Mouse (Mus musculus) adrenal gland, postnatal 36 days (tissue): ENCODE data around the gene Gpr157. TPM values are rescaled to one million over a fixed set of nuclear protein-coding genes. Genes with fewer than 3 reads are reported as not detected.

Source experiments
- DNase-seq, 2 experiments: peaks; one replicate each; pipeline ENCODE4 v3.0.0; 2021; ENCODE audit warnings: mixed read lengths in 1 of 2
- total RNA-seq, 2 experiments: library from RNA; stranded (reverse); gene quantifications; 2 replicates each; pipeline ENCODE4 v1.2.3; 2021

Gpr157 gene
- total RNA-seq, 2 experiments from 2014 or later: 0.99 to 1.9 TPM

- no peak for DNase-seq
These were observed 22.5 kb downstream of the Gpr157 start for GRCm38 (mm10) chr4:150109636-150110035.

- no peak for DNase-seq
These were observed 23.2 kb downstream of the Gpr157 start for GRCm38 (mm10) chr4:150110373-150110772.

DNA sequence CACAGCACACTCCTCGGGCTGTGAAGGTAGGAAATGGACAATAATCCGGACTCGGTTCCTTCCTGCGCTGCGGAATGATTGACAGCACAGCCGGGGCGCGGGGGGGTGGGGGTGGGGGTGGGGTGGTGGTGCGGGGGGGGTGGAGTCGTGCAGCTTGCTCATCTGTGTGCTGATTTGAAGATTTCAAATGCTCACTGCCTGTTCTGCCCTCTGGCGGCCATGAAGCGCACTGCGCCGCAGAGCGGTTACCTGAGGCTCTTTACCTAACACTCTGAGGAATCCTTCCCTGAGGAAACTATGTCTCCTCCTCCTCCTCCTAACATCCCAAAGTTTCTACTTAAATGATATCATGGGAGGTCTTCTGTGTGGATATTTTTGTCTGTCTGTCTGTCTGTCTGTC, 25.7 kb downstream of the Gpr157 start:
- peak; percentile 52 to 74 for DNase-seq

- DNase-seq: no peak
These were observed 27.4 kb downstream of the Gpr157 start for GRCm38 (mm10) chr4:150114505-150115061.

DNA sequence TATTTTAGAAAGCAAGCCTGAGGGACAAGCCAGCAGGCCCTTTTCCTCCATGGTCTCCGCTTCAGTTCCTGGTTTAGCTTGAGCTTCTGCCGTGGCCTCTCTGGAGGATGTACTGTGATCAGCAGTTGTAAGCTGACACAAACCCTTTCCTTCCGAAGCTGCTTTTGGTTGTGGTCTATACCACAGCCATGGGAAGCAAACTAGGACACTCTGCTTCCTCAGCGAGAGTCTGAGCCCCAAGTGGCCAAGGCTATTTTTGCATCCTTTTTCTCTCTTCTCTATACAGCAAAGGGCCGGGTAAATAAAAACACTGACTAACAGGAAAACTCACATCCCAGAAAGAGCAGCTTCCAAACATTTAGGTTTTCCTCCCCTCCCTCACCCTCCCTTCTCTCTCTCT, 30.1 kb downstream of the Gpr157 start:
- DNase-seq: no peak

- no peak for DNase-seq
These were observed 31.0 kb downstream of the Gpr157 start for GRCm38 (mm10) chr4:150118163-150118562.

DNA sequence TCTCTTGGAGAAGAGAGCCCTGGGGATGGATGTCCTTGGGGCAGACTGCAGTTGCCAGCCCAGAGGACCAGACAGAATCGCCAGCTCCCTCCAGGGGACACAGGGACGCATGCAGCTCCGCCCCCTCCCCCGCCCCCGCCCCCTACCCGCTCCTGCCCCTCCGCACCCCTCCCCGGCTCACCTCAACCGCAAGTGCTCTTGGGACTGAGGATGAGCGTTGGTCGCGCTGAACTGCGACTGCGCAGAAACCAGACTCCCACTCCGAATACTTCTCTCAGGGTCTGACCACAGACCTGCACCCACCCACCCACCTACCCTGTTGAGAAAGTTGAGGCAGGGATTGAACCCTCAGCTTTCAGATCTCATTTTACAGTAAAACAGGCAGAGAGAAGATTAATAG, 31.9 kb downstream of the Gpr157 start, which contains the start of gene Slc2a5:
Slc2a5 (plus strand) TSS at position 229 of the 400 bp plus-strand sequence.
- DNase-seq: no peak

DNA sequence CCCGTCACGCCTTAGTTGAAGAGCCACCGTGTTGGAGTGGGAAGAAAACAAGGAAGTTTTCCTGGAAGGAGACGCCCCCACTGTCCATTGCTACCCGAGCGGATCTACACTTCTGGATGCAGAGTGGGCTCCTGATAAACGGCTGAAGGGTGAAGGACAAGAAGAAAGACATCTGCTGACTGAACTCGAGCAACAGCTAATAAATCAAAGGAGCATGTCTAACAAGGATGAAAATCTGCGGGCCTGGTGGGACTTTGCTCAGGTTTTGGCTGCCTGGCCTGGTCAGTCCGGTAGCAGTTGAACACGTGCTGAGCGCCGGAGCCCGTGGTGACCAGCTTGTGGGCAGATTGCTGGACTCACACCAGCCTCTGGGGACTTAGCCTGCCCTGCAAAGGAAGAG, 32.5 kb downstream of the Gpr157 start:
- DNase-seq: peak; percentile 19 to 45

- DNase-seq: no peak
These were observed 33.1 kb downstream of the Gpr157 start for GRCm38 (mm10) chr4:150120173-150120833.

- no peak for DNase-seq
These were observed 34.3 kb downstream of the Gpr157 start for GRCm38 (mm10) chr4:150121430-150121829.

GRCm38 (mm10) chr4:150122476-150122875, 35.3 kb downstream of the Gpr157 start:
- no peak for DNase-seq

DNA sequence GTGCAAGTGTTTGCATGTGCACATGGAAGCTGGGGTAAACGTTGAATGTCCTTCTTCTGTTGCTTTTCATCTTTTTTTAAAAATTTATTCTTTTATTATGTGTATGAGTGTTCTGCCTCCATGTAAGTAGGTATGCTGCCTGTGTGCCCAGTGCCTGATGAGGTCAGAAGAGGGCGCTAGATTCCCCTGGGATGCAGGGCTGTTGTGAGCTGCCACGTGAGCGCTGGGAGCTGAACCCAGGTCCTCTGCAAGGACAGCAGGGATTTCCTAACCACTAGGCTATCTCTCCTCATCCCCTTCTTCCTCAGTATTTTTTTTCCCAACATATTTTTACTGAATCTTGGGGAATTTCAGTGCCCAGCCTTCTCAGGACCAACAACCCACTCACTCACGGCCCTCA, 39.2 kb downstream of the Gpr157 start:
- DNase-seq: no peak

DNA sequence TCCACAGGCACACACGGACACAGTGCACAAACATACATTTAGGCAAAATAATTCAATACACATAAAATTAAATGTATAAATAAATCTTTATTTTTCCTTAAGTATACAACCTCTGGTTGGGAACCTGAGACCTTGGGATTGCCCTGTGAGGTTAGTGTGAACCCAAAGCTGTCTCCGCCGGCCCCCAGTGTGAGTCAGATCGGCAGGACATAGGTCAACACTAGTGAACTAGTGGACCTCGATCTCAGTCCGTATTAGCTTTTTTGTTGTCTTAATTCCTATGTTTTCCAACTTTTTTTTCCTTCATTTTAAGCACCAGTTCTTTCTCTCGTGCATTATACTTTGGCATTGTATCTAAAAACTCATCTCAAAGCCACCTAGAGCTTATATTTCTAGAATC, 40.7 kb downstream of the Gpr157 start:
- no peak for DNase-seq

- DNase-seq: no peak
These were observed 41.4 kb downstream of the Gpr157 start for GRCm38 (mm10) chr4:150128571-150128970.

DNA sequence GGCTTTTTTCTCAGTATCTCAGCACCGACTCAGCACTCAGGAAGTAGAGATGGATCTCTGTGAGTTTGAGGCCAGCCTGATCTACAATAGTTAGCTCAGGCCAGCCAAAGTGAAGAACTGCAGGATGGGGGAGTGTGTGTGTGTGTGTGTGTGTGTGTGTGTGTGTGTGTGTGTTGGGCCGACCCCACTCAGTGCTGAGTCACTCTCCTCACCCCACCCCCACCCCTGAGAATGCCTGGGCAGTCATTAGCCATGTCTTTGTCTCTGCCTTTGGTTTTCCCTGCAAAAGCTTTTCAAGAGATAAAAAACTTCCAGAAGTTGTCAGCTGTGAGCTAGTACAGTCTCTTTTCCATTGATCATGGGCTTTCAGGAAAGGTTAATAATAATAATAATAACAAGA, 43.5 kb downstream of the Gpr157 start:
- no peak for DNase-seq

- DNase-seq: peak; percentile 36 to 77
These were observed 45.6 kb downstream of the Gpr157 start for GRCm38 (mm10) chr4:150132692-150133271.

GRCm38 (mm10) chr4:150135254-150135653, 48.1 kb downstream of the Gpr157 start:
- DNase-seq: no peak

DNA sequence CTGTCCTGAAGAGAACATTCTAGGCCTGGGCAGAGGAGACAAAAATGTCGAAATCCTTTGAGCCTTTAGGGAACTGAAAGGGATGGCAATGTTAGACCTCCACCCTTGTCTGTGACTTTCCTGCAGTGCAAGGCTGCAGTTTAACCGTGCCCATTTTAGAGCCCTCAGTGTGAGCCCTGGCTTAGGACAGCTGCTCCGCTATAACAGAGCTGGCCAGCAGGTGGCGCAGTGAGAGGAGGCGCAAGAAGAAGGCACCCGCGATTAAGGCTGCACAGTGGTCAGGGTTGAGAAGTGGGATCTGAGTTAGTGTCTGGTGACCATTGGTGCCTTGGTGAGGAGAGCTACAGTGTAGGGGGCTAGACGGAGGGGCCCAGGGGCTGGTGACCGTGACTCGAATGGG, 49.5 kb downstream of the Gpr157 start:
- peak; percentile 82 to 88 for DNase-seq

DNA sequence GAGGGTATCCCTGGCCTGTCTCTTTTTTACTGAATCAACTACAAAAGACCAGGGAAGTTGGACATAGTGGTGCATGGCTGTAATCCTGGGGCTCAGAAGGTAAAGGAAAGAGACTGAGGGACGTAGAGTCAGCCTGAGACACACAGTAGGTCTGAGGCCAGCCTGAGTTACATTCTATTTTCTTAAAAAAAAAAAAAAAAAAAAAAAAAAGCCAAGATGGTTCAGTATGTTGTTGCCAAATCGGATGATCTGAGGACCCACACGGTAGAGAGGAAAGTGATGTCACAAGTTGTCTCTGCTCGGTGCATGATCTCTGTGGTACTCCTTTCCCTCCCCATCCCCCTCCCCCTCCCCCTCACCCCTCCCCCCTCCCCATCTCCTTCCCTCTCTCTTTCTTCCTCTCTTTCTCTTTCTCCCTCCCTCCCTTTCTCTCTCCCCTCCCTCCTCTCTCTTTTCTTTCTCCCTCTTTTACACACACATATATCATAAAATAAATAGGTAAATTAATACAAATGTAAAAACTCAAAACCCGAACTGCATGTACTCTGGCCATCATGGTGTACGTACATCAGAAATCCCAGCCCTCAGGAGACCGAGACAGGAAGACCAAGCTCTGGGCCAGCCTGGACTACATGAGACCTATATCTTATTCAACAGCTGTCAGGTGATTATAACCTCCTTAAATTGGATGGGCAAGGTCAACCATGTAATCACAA, 50.4 kb downstream of the Gpr157 start:
- DNase-seq: no peak

DNA sequence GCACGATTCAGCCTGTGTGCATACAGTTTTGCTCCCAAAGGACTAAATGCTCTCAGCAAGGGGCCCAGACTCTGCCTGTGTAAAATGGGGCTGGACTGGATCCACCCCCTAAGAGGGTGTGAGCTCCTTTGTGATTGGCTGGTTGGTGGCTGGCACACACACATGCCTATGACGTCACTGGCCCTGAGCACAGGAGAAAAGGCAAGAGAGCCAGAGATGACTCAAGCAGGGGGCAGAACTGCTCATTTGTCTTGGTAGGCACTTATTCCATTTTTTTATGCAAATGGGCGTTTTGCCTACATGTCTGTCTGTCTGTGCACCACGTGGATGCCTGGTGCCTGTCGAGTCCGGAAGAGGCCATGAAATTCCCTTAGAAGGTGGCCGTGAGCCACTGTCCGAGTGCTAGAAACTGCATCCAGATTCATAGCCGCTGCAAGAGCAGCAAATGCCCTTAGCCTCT, 50.9 kb downstream of the Gpr157 start:
- DNase-seq: peak; percentile 86 to 89

DNA sequence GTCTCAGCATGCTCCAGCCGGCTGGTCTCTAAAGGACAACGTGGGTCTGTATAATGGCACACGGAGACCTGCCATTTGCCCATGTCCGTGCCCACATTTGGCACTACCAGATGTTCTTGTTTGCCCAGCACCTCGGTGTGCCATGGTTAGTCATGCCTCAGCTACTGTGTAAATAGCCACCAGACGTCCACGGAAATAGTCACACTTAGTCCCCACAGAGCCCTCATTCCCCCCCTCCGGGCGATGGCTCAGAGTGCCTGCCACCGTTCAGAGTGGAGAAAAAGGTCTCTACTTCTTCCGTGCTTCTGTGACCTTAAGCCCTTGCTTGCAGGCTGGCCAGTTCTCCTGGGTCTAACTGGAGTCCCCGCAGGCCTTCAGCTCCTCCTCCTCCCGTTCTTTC, 51.9 kb downstream of the Gpr157 start:
- no peak for DNase-seq

- no peak for DNase-seq
These were observed 53.2 kb downstream of the Gpr157 start for GRCm38 (mm10) chr4:150140346-150140745.

GRCm38 (mm10) chr4:150144242-150144641, 57.1 kb downstream of the Gpr157 start:
- no peak for DNase-seq
